Mouse (Mus musculus) ES-E14 (cell line): ENCODE data around the gene Flrt1.

Source experiments
- CHD2 ChIP-seq: IDR thresholded peaks from 2 replicates; pipeline ENCODE4 v1.6.1; 2014; ENCODE audit warnings: mild to moderate bottlenecking, low read depth, low read length, inconsistent platforms
- HCFC1 ChIP-seq: IDR thresholded peaks from 2 replicates; pipeline ENCODE4 v1.6.1; 2012; ENCODE audit warnings: low read length, inconsistent platforms, borderline replicate concordance; ENCODE audit not compliant: insufficient read depth
- MAFK ChIP-seq: IDR thresholded peaks from 2 replicates; pipeline ENCODE4 v1.6.1; 2014; ENCODE audit warnings: mild to moderate bottlenecking, low read depth, low read length, inconsistent platforms; ENCODE audit not compliant: insufficient read depth
- ZC3H11A ChIP-seq: IDR thresholded peaks from 2 replicates; pipeline ENCODE4 v1.6.1; 2012; ENCODE audit warnings: low read depth, mild to moderate bottlenecking, inconsistent platforms, low read length, borderline replicate concordance
- ZNF384 ChIP-seq: IDR thresholded peaks from 2 replicates; pipeline ENCODE4 v1.6.1; 2012; ENCODE audit warnings: low read depth, low read length, inconsistent platforms

DNA sequence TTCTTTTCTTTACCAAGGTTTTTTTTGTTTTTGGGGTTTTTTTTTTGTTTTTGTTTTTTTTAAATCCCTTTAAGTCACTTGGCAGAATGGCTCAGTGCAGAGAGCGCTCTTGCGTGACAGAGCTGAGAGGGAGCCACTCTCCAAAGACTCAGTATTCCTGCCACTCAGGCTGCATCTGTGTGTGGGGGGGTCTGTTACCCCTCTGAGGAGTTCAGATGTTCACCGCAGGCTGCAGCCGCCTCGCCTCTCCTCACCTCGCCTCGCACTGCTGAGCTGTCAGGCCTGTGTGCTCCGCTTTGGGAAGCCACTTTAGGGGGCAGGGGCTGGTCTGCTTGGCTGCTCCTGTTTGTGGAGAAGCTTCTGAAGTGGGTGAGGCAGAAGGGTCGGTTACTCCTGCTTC, at the start of gene Flrt1:
- TF ChIP-seq ZNF384, result no peak
- no peak for TF ChIP-seq ZC3H11A
- TF ChIP-seq CHD2, result no peak
- no peak for TF ChIP-seq HCFC1
- TF ChIP-seq MAFK, result no peak
